Mouse (Mus musculus): ENCODE results near the gene Gm45233. TPM values are rescaled to one million over a fixed set of nuclear protein-coding genes. Genes with fewer than 3 reads are reported as not detected.
"Not testable (repeated sequence)": the region's sequence is repeated elsewhere in the genome, so short reads cannot be mapped to it uniquely, and the experiment has no call there.

Gene Gm45233
- polyA plus RNA-seq (2015; fragmentation: Nextera tagmentation; extraction: Ambion mirVana), result 0.22 and 0.57 TPM in 2 replicates

DNA sequence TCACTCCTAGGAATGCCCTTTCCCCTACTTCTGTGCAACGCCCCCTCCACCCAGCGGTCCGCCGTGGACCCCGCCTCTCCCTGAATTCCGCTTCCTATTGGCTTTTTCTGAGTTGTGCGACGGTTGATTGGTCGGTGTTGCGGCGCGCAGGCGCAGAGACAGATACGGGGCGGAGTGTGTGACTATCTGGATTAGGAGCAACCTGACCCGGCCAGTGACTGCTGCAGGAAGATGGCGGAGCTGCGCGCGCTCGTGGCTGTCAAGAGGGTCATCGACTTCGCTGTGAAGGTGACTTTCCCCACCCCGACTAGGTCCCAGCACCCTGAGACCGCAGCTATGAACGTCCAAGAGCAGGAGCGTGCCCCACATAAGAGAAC lies at the start of gene Gm45233, which contains the start of gene Etfb:
Gene Gm45233, plus strand, starts transcription at position 212 of the 377 bp plus-strand sequence.
Gene Etfb, plus strand, starts transcription at position 167 of the 377 bp plus-strand sequence.
- ATAC-seq (ENCODE audit: low FRiP score), result peak; percentile 98
- Histone ChIP-seq H3K27me3 (replicated peaks) (no peaks in the 10 kb centered on the region), H3K4me1 (peaks cover 30% of the 10 kb centered on the region), H3K4me3 (replicated peaks) (peak within 1 kb of the TSS; percentile 52), H3K4me2 (peak within 1 kb of the TSS; percentile 77), H3K27ac (replicated peaks) (peak within 1 kb of the TSS; percentile 93), H3K9me3 (replicated peaks) (no peaks in the 10 kb centered on the region), H3K9ac (replicated peaks) (peak within 1 kb of the TSS; percentile 67), H3K36me3 (no peaks in the 10 kb centered on the region)
- under 1% methylated on average over 27 of the region's 27 CpGs for WGBS

DNA sequence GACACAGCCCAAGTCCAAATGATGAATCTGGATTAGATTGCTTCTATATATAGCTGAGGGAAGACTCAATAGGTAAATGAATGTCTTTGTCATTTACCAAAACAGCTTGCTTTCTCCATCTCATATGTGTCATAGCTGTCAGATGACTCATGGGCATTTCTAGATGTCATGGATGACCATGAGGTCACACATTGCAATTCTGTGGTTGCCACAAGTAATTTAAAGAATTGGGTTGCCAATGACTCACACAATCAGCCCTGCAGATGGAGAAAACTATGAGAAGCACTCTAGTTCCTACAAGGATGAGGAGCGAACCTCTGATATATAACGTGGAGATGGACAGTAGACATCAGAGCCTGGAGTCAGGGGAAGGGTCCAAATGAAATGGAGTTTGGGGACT lies 44.4 kb upstream of the Gm45233 start:
- 91% methylated on average over 2 of the region's 2 CpGs for WGBS
- Histone ChIP-seq H3K4me2 (no peak overlapping the region), H3K4me3 (replicated peaks) (no peak overlapping the region), H3K36me3 (no peaks in the 10 kb centered on the region), H3K9me3 (replicated peaks) (no peaks in the 10 kb centered on the region), H3K4me1 (no peaks in the 10 kb centered on the region), H3K27me3 (replicated peaks) (no peaks in the 10 kb centered on the region), H3K9ac (replicated peaks) (no peak overlapping the region), H3K27ac (replicated peaks) (no peak overlapping the region)
- no peak for ATAC-seq (ENCODE audit: low FRiP score)

DNA sequence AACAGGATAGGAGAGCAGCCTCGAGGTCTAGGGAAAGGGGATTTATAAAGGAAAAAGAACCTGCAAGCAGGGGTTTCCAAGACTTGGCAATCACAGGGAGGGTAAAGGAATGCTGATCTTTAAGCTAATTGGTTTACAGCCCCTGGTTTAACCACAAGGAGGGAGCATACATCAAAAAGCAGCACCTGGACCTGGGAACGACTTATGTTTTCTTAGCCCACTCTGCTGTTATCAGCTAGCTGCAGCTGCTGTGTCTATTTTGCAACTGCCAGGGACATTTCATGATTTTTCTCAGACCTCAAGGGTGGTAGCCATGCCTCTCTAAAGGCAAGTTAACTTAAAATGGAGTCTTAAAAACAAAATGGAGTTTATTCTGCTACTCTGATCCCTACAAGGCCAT lies 41.2 kb upstream of the Gm45233 start:
- Histone ChIP-seq H3K4me1 (no peaks in the 10 kb centered on the region), H3K4me3 (replicated peaks) (no peak overlapping the region), H3K27ac (replicated peaks) (no peak overlapping the region), H3K9ac (replicated peaks) (no peak overlapping the region), H3K36me3 (no peaks in the 10 kb centered on the region), H3K9me3 (replicated peaks) (no peaks in the 10 kb centered on the region), H3K27me3 (replicated peaks) (no peaks in the 10 kb centered on the region), H3K4me2 (no peak overlapping the region)
- no peak for ATAC-seq (ENCODE audit: low FRiP score)
- WGBS, result 11% methylated on average over 2 of the region's 2 CpGs

DNA sequence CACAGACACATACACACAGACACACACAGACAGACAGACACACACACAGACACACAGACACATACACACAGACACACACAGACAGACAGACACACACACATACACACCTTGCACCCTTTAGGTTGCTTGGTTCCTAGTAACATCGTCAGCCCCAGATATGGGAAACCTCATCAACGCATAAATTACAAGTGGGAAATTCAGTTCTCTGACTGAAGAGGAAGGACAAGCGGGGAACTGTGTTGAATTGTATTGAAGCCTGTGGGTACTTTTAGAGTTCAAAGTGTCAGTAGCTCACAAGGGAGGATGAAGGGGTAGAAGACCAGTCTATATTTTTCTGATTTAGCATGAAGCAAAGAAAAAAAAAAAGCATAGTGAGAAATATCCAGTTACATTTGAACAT lies 36.4 kb upstream of the Gm45233 start:
- no peaks in the 10 kb centered on the region for H3K27me3 ChIP-seq (replicated peaks)
- H3K9me3 ChIP-seq (replicated peaks), result no peaks in the 10 kb centered on the region
- 91% methylated on average over 3 of the region's 3 CpGs for WGBS
- no peak overlapping the region for H3K27ac ChIP-seq (replicated peaks)
- no peaks in the 10 kb centered on the region for H3K4me1 ChIP-seq
- H3K4me3 ChIP-seq (replicated peaks), result no peak overlapping the region
- no peaks in the 10 kb centered on the region for H3K36me3 ChIP-seq
- no peak for ATAC-seq (ENCODE audit: low FRiP score)
- H3K9ac ChIP-seq (replicated peaks), result no peak overlapping the region
- H3K4me2 ChIP-seq, result no peak overlapping the region

DNA sequence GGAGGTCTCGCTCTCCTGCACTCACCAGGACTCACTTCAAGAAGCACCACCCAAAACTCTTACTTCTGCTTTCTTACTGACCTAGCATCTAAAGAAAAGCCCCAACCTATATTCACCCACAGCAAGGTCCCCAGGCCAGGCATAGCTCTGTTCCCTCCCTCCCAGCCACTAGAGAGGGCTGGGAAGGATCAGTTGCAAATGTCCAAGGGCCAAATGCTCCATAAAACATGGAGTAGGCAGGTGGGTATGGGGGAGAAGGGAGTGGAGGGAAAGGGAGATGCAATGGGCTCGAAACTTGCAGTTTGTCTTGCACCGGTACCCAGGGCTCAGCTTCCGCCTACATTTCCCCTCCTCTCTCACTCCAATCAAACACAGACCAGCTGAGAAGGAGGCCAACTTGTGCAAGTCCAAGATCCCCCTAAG lies 35.8 kb upstream of the Gm45233 start, which contains the start of gene Siglecg:
Gene Siglecg, plus strand, starts transcription at position 74 of the 423 bp plus-strand sequence.
- Histone ChIP-seq H3K27me3 (replicated peaks) (no peaks in the 10 kb centered on the region), H3K4me2 (no peak within 1 kb of the TSS), H3K36me3 (no peaks in the 10 kb centered on the region), H3K9ac (replicated peaks) (no peak within 1 kb of the TSS), H3K4me1 (no peaks in the 10 kb centered on the region), H3K9me3 (replicated peaks) (no peaks in the 10 kb centered on the region), H3K27ac (replicated peaks) (no peak within 1 kb of the TSS), H3K4me3 (replicated peaks) (no peak within 1 kb of the TSS)
- WGBS, result 90% methylated on average over 4 of the region's 4 CpGs
- no peak for ATAC-seq (ENCODE audit: low FRiP score)

DNA sequence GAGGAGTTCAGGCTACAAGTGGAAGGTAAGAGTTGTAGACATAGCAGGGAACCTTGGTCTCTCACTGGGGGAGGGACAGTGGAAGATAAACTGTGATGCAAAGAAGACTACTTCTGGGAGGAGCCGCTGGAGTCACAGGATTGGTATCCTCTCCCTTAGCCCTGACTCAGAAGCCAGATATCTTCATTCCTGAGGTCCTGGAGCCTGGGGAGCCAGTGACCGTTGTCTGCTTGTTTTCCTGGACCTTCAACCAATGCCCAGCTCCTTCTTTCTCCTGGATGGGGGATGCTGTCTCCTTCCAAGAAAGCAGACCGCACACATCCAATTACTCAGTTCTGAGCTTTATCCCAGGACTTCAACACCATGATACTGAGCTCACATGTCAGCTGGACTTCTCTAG lies 34.8 kb upstream of the Gm45233 start:
- 81% methylated on average over 3 of the region's 3 CpGs for WGBS
- no peak overlapping the region for H3K4me3 ChIP-seq (replicated peaks)
- H3K9ac ChIP-seq (replicated peaks), result no peak overlapping the region
- ATAC-seq (ENCODE audit: low FRiP score), result no peak
- H3K27me3 ChIP-seq (replicated peaks), result no peaks in the 10 kb centered on the region
- no peaks in the 10 kb centered on the region for H3K36me3 ChIP-seq
- H3K9me3 ChIP-seq (replicated peaks), result no peaks in the 10 kb centered on the region
- H3K4me2 ChIP-seq, result no peak overlapping the region
- no peak overlapping the region for H3K27ac ChIP-seq (replicated peaks)
- no peaks in the 10 kb centered on the region for H3K4me1 ChIP-seq

DNA sequence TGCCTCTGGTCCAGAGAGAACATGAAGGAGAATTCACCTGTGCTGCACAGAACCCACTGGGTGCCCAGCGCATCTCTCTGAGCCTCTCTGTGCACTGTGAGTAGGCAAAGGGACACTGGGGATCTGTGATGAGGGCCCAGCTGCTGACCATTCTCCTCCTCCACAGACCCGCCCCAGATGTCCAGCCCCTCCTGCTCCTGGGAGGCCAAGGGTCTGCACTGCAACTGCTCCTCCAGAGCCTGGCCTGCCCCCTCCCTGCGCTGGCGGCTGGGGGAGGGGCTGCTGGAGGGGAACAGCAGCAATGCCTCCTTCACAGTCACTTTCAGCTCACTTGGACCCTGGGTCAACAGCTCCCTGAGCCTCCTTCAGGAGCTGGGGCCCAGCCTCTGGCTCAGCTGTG lies 32.2 kb upstream of the Gm45233 start:
- not testable (repeated sequence) for H3K36me3 ChIP-seq
- WGBS, result 49% methylated on average over 4 of the region's 4 CpGs

DNA sequence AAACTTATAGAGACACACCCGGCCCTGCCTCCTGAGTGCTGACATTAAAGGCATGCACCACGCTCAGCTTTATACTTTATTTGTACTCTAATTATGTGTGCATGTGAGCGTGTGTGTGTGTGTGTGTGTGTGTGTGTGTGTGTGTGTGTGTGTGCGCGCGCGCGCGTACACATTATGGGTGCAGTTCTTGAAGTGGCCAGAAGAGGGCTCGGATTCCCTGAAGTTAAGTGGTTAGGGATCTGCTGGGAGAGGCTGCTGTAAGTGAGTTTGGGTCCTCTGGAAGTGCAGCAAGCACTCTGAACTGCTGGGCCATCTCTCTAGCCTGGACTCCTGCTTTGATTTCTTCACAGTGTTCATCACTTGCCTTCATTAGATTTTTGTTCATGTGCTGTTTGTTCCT lies 26.6 kb upstream of the Gm45233 start:
- Histone ChIP-seq H3K4me3 (replicated peaks) (no peak overlapping the region), H3K9me3 (replicated peaks) (no peaks in the 10 kb centered on the region), H3K27me3 (replicated peaks) (no peaks in the 10 kb centered on the region), H3K36me3 (no peaks in the 10 kb centered on the region), H3K4me1 (no peaks in the 10 kb centered on the region), H3K9ac (replicated peaks) (no peak overlapping the region), H3K4me2 (no peak overlapping the region), H3K27ac (replicated peaks) (no peak overlapping the region)
- WGBS, result 90% methylated on average over 10 of the region's 10 CpGs
- ATAC-seq (ENCODE audit: low FRiP score), result no peak

More for the DNA sequence above, 32.2 kb upstream of the Gm45233 start:
- H3K4me1 ChIP-seq; H3K9me3 ChIP-seq (replicated peaks); ATAC-seq (ENCODE audit: low FRiP score); H3K27me3 ChIP-seq (replicated peaks); H3K9ac ChIP-seq (replicated peaks); H3K4me2 ChIP-seq; H3K4me3 ChIP-seq (replicated peaks); H3K27ac ChIP-seq (replicated peaks): not testable (repeated sequence)

DNA sequence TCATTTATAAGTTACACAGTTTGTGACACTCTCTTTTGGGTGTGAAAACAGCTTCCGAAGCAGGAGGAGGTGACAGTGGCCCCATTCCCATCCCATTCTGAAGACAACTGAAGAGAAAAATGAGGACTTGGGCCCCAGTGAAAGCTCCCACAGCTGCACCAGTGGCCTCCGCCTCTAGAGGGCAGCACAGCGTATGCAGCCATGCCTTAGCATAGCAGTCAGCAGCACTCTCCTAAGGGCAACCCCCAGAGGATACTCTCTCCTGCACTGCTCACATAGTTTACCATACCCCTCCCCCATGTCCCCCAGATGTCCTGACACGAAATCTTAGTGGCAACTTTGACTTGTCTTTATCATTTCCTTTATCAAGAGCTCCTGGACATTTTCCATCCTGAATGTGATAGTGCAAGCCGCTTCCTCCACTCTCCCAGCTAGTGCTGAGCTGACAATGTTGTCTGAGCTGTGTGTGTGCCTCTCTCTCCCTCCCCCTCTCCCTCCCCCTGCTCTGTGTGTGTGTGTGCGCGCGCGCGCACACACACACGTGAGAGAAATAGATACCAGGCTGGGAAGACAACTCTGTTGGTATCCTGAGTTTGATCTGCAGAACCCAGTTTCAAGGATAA lies 20.8 kb upstream of the Gm45233 start:
- Histone ChIP-seq H3K27me3 (replicated peaks) (no peaks in the 10 kb centered on the region), H3K4me2 (peak overlapping the region; percentile 47), H3K4me1 (peaks cover 4% of the 10 kb centered on the region; the same call in 1 of the 2 replicates), H3K36me3 (no peaks in the 10 kb centered on the region), H3K9me3 (replicated peaks) (no peaks in the 10 kb centered on the region), H3K27ac (replicated peaks) (no peak overlapping the region), H3K9ac (replicated peaks) (no peak overlapping the region), H3K4me3 (replicated peaks) (no peak overlapping the region)
- WGBS, result 12% methylated on average over 11 of the region's 11 CpGs
- ATAC-seq (ENCODE audit: low FRiP score), result peak; percentile 93

DNA sequence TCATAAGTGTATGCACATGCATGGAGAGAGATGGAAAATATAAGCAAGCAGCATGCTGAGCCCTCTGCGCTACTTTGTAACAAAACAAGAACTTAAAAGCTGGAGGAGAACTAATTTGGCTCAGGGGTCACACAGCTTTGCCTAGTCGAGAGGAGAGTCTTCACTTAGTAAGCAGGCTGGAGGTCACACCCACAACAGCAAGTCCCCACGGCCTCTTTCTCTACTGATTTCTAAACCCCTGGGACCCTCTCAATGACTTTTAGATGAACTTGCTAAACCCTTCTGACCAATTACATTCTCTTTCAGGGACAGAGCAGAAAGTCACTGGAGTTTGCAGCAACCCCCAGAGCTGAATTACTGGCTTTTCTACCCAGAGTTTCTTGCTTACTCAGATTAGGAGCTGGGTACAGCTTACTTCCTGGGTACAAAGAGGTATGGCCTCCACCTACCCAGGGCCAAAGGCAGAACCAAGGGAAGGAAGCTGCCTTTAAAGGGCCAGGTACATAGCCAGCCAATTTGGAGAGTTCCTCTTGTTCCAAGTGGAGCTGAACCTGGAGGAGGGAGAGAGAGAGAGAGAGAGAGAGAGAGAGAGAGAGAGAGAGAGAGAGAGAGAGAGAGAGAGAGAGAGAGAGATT lies 19.8 kb upstream of the Gm45233 start:
- no peak for ATAC-seq (ENCODE audit: low FRiP score)
- Histone ChIP-seq H3K27ac (replicated peaks) (no peak overlapping the region), H3K27me3 (replicated peaks) (no peaks in the 10 kb centered on the region), H3K36me3 (no peaks in the 10 kb centered on the region), H3K4me3 (replicated peaks) (no peak overlapping the region), H3K9me3 (replicated peaks) (no peaks in the 10 kb centered on the region), H3K9ac (replicated peaks) (no peak overlapping the region), H3K4me1 (peaks cover 4% of the 10 kb centered on the region; the same call in 1 of the 2 replicates), H3K4me2 (no peak overlapping the region)
- 62% methylated on average over 3 of the region's 3 CpGs for WGBS

DNA sequence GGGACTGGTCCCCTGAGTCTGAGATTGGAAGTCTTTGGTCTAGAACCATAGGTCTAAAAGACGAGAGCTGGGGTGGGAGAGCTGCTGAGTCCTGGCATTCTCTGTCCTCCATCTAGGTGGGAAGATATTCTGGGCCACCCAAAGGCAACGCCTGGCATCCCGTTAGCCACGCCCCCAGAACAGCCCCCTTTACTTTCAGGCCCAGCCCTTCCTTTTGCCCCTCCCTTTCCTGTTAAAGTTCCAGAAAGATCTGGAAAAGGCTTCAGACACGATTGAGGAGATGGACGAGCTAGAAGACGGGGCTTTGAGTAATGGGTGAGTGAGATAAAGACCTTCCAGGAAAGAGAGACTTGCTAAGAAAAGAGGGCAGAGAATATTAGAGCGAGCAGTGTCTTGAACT lies 16.5 kb upstream of the Gm45233 start, which contains the start of gene Lim2:
Gene Lim2, plus strand, starts transcription at position 265 of the 400 bp plus-strand sequence.
- Histone ChIP-seq H3K4me3 (replicated peaks) (no peak within 1 kb of the TSS), H3K4me1 (peaks cover 4% of the 10 kb centered on the region; the same call in 1 of the 2 replicates), H3K4me2 (no peak within 1 kb of the TSS), H3K36me3 (no peaks in the 10 kb centered on the region), H3K27ac (replicated peaks) (no peak within 1 kb of the TSS), H3K27me3 (replicated peaks) (no peaks in the 10 kb centered on the region), H3K9me3 (replicated peaks) (no peaks in the 10 kb centered on the region), H3K9ac (replicated peaks) (no peak within 1 kb of the TSS)
- no peak for ATAC-seq (ENCODE audit: low FRiP score)
- WGBS, result 89% methylated on average over 8 of the region's 8 CpGs

DNA sequence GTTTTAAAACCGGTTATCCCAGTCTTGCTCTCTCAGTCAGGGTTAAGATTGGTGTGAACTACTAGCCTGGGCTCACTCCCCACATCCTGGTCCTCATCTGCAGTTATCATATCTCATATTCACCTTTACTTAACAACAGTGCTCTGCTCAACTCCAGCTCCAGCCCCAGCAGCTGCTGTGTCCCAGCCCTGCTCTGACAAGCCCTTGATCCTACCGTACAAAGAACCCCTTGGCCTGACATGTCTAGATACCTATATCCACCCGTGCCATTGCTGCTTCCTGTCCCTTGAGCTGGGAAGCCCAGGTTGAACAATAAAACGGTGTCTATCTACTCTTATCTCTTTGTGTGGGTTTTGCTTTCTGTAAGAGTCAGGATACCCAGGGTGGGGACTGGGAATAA lies 14.4 kb upstream of the Gm45233 start:
- H3K27me3 ChIP-seq (replicated peaks), result no peaks in the 10 kb centered on the region
- no peaks in the 10 kb centered on the region for H3K4me1 ChIP-seq
- no peak overlapping the region for H3K4me3 ChIP-seq (replicated peaks)
- no peak overlapping the region for H3K4me2 ChIP-seq
- H3K9me3 ChIP-seq (replicated peaks), result no peaks in the 10 kb centered on the region
- H3K27ac ChIP-seq (replicated peaks), result no peak overlapping the region
- H3K9ac ChIP-seq (replicated peaks), result no peak overlapping the region
- WGBS, result 63% methylated on average over 4 of the region's 4 CpGs
- H3K36me3 ChIP-seq, result no peaks in the 10 kb centered on the region
- ATAC-seq (ENCODE audit: low FRiP score), result no peak
